Mouse (Mus musculus) neural tube, embryonic 14.5 days (tissue): ENCODE results near the gene Gm2075. TPM values are rescaled to one million over a fixed set of nuclear protein-coding genes. Genes with fewer than 3 reads are reported as not detected.
"Not testable (repeated sequence)": the region's sequence is repeated elsewhere in the genome, so short reads cannot be mapped to it uniquely, and the experiment has no call there.

ENCODE experiments used
- ATAC-seq: fragments of 200-750 bp; cut with Nextera tagmentation; 2 replicates; pipeline ENCODE4 v1.8.0; 2017; ENCODE audit warnings: low read depth, mild to moderate bottlenecking, moderate TSS enrichment, moderate library complexity
- H3K27ac ChIP-seq: fragments of 300-500 bp; sonication (generic); 2 replicates; pipeline ENCODE4 v1.5.1; 2014; ENCODE audit warnings: low read depth, mild to moderate bottlenecking, control low read depth, low read length, moderate library complexity, mixed read lengths
- H3K27me3 ChIP-seq: fragments of 300-500 bp; sonication (generic); 2 replicates; pipeline ENCODE4 v1.6.1; 2014; ENCODE audit warnings: low read length; ENCODE audit not compliant: control insufficient read depth, insufficient read depth
- H3K36me3 ChIP-seq: fragments of 300-500 bp; sonication (generic); 2 replicates; pipeline ENCODE4 v1.6.1; 2014; ENCODE audit warnings: low read length, mixed read lengths; ENCODE audit not compliant: control insufficient read depth, insufficient read depth
- H3K4me1 ChIP-seq: fragments of 300-500 bp; sonication (generic); 2 replicates; pipeline ENCODE4 v1.6.1; 2014; ENCODE audit warnings: low read length; ENCODE audit not compliant: control insufficient read depth, insufficient read depth
- H3K4me2 ChIP-seq: fragments of 300-500 bp; sonication (generic); 2 replicates; pipeline ENCODE4 v1.6.1; 2014; ENCODE audit warnings: mild to moderate bottlenecking, low read depth, low read length, control low read depth
- H3K4me3 ChIP-seq: fragments of 300-500 bp; sonication (generic); 2 replicates; pipeline ENCODE4 v1.5.1; 2014; ENCODE audit warnings: low read depth, low read length, control low read depth, mixed read lengths
- H3K9ac ChIP-seq: fragments of 300-500 bp; sonication (generic); replicated peaks from 2 replicates; pipeline ENCODE4 v1.6.1; 2014; ENCODE audit warnings: low read depth, mild to moderate bottlenecking, control low read depth, low read length, mixed read lengths
- H3K9me3 ChIP-seq: fragments of 300-500 bp; sonication (generic); 2 replicates; pipeline ENCODE4 v1.6.1; 2016; ENCODE audit warnings: low read length; ENCODE audit not compliant: control insufficient read depth
- WGBS: fragments of 180-500 bp; shearing (Covaris S2); extraction: QIAGEN DNeasy Blood & Tissue Kit; methylation state at CpG from one replicate; pipeline ENCODE4 v1.1.7; 2014; 5-methylcytosine and 5-hydroxymethylcytosine counted together
- polyA plus RNA-seq: library from polyadenylated mRNA; unstranded; fragments of >200 nt; fragmentation: Nextera tagmentation; extraction: Ambion mirVana; gene quantifications from 2 replicates; pipeline ENCODE4 v1.2.1, GENCODE M21; 2014

Gm2075 gene
- polyA plus RNA-seq: not detected in 2 replicates

DNA sequence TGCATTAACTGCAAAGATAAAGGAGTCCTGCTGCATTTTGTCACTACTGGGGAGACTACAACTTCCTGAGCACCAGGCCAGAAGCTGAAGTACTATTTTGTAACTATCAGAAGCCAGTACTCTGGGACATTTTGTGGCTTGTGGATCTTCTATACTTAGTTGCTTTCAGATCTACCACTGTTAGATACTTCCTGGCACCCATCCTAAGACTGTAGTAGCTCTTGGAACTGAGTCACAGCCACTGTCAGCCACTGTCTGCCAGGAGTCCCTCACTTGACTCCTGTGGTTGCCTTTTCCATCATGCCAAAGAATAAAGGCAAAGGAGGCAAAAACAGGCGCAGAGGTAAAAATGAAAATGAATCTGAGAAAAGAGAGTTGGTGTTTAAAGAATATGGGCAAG is at the start of gene Gm2075:
TSS of gene Gm2075 (plus strand) at position 301 of the 400 bp plus-strand sequence.
- not testable (repeated sequence) for H3K36me3 ChIP-seq, H3K4me3 ChIP-seq, H3K9ac ChIP-seq, H3K4me2 ChIP-seq, H3K27me3 ChIP-seq, H3K9me3 ChIP-seq, H3K27ac ChIP-seq, ATAC-seq, H3K4me1 ChIP-seq
- no CpG with 5 or more reads among the region's 1 CpGs for WGBS

DNA sequence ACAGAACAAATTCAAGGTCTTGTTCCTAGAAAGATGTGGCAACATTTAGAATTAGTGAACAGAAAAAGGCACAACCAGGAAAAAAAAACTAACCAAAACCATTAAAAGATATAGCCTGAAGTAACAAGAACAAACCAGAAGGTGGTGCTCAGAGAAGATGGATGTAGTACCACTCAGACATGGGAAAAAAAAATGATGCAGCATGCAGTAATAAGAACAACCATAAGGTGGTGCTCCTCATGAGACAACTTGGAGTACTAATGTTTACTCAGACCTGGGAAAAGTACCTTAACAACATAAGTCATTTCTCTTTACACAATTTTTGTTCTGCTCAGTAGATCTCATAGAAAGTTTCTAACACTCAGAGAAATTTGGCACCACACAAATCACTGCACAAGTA is 27.6 kb upstream of the Gm2075 start:
- not testable (repeated sequence) for H3K9me3 ChIP-seq, H3K4me1 ChIP-seq, ATAC-seq, H3K4me3 ChIP-seq, H3K9ac ChIP-seq, H3K4me2 ChIP-seq, H3K36me3 ChIP-seq, H3K27ac ChIP-seq, H3K27me3 ChIP-seq

DNA sequence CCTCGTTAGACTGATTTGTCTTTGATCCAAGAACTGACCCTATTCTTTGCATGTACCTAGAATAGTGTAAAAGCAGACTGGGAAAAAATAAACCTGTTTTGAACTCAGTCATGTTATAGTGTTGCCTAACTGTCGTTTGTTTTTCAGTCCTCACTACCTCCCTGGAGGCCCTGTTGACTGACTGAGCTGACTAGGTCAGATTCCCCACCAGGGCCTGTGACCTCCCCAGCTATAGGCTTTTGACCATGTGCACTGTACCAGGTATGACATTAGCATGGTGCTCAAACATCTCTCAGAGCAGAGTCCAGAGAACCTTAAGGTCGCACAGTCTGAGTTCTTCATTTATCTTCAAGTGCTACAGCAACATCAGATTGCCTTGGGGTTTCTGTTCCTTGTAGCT is 7.5 kb upstream of the Gm2075 start:
- H3K4me3 ChIP-seq, H3K27me3 ChIP-seq, H3K27ac ChIP-seq, ATAC-seq, H3K36me3 ChIP-seq, H3K9ac ChIP-seq, H3K4me1 ChIP-seq, H3K4me2 ChIP-seq, H3K9me3 ChIP-seq: not testable (repeated sequence)
- 78% methylated on average over 3 of the region's 3 CpGs for WGBS

DNA sequence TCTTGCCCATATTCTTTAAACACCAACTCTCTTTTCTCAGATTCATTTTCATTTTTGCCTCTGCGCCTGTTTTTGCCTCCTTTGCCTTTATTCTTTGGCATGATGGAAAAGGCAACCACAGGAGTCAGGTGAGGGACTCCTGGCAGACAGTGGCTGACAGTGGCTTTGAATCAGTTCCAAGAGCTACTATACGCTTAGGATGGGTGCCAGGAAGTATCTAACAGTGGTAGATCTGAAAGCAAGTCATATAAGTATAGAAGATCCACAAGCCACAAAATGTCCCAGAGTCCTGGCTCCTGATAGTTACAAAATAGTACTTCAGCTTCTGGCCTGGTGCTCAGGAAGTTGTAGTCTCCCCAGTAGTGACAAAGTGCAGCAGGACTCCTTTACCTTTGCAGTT is 7.0 kb downstream of the Gm2075 start, which contains the start of gene Gm6803:
TSS of gene Gm6803 (minus strand) at position 101 of the 400 bp plus-strand sequence.
- H3K27me3 ChIP-seq, H3K4me2 ChIP-seq, H3K4me1 ChIP-seq, H3K4me3 ChIP-seq, H3K36me3 ChIP-seq, H3K27ac ChIP-seq, H3K9ac ChIP-seq, H3K9me3 ChIP-seq, ATAC-seq: not testable (repeated sequence)
- WGBS: 79% methylated on average over 1 of the region's 2 CpGs

DNA sequence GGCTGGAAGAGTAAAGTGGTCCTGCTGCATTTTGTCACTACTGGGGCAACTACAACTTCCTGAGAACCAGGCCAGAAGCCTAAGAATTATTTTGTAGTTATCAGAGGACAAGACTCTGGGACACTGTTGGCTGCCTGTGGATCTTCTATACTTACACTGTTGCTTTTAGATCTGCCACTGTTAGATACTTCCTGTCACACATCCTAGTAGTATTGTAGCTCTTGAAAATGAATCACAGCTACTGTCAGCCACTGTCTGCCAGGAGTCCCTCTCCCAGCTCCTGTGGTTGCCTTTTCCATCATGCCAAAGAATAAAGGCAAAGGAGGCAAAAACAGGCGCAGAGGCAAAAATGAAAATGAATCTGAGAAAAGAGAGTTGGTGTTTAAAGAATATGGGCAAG is 15.1 kb downstream of the Gm2075 start, which contains the start of gene Gm2056:
TSS of gene Gm2056 (plus strand) at position 301 of the 400 bp plus-strand sequence.
- not testable (repeated sequence) for H3K36me3 ChIP-seq, H3K9me3 ChIP-seq, ATAC-seq, H3K4me1 ChIP-seq, H3K27me3 ChIP-seq, H3K4me3 ChIP-seq, H3K9ac ChIP-seq, H3K4me2 ChIP-seq, H3K27ac ChIP-seq
- WGBS: 75% methylated on average over 1 of the region's 1 CpGs

DNA sequence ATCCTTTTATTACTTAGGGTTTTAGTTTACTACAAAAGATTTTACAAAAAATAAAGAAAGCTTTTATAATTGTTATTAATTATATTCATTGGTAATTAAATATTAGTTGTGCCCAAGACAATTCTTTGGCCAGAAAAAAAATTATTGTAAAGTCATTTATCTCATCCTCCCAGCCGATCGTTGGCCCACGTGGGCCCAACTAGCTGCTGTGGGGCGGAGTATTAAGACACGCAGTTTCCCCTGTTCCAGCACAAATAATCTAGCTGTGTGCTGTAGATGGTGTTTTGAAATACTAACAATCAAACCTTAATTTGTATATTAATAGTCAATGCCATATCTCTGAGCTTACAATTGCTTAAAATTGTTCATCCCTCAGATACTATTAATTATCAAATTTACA is 20.6 kb downstream of the Gm2075 start:
- not testable (repeated sequence) for ATAC-seq, H3K36me3 ChIP-seq, H3K9ac ChIP-seq, H3K27me3 ChIP-seq, H3K9me3 ChIP-seq, H3K4me3 ChIP-seq, H3K4me2 ChIP-seq, H3K27ac ChIP-seq, H3K4me1 ChIP-seq
- 92% methylated on average over 5 of the region's 5 CpGs for WGBS

DNA sequence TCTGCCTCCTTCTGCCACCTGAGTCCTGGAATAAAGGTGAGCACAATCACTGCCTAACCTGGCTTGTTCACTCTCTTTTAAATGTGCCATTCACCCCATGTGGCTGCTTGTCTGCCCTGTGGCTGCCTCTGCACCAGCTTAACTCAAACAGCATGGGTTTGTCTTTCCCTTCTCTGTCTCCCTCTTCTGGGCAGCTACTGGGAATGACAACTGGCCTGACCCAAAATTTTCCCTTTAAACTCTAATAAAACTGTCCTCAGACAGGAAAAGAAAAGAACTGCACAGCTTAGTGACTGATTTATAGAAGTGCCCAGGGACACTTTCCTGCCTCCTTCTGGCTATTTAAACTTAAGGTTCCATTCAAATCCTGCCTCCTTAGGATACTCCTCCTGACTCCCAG is 27.4 kb downstream of the Gm2075 start:
- not testable (repeated sequence) for H3K36me3 ChIP-seq, ATAC-seq, H3K4me2 ChIP-seq, H3K9ac ChIP-seq, H3K4me3 ChIP-seq, H3K9me3 ChIP-seq, H3K4me1 ChIP-seq, H3K27me3 ChIP-seq, H3K27ac ChIP-seq

DNA sequence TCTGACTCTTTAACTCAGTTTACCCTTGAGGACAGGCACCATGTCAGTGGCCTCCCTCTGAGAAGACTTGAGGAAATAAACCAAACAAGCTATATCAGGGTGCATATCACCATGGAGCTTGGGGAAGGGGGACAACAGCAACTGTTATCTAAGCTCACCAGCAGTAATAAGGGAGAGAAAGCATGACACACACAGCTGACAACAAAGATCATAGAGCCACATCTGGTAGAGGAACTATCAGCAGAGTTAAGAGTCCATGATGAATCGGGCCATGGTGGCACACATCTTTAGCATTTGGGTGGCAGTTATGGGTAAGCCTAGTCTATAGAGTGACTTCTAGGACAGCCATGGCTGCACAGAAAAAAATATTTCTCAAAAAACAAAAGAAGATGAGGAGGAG is 28.1 kb downstream of the Gm2075 start:
- WGBS: 81% methylated on average over 1 of the region's 1 CpGs
- H3K27ac ChIP-seq, H3K27me3 ChIP-seq, H3K4me1 ChIP-seq, H3K4me3 ChIP-seq, H3K9me3 ChIP-seq, H3K9ac ChIP-seq, ATAC-seq, H3K4me2 ChIP-seq, H3K36me3 ChIP-seq: not testable (repeated sequence)

DNA sequence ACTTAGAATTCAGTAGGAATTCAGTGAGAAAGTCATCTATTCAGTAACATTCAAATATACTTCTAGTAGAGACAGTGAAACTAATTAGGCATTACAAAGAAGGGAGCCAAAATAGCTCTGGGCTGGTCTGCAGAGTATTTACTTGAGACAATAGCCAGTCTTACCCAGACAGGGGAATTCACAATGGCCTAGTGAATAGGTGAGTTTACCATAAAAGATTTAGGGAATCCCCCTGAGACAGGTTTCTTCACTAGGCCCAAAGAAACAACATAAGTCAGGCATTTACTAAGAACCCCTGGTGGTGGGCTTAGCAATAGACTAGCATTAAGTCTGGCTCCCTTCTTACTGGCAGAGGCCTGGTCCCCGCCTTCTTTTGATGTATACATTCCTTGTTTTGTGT is 33.6 kb downstream of the Gm2075 start:
- not testable (repeated sequence) for H3K9me3 ChIP-seq, ATAC-seq, H3K4me2 ChIP-seq, H3K27ac ChIP-seq, H3K4me1 ChIP-seq, H3K27me3 ChIP-seq, H3K9ac ChIP-seq, H3K36me3 ChIP-seq, H3K4me3 ChIP-seq
- WGBS: 84% methylated on average over 1 of the region's 1 CpGs
